Mouse (Mus musculus): ENCODE results near the gene Adam30.
A peak's percentile ranks its signal among the peaks of the same experiment; 100 is the strongest.
"Not testable (repeated sequence)": the region's sequence is repeated elsewhere in the genome, so short reads cannot be mapped to it uniquely, and the experiment has no call there.

The Adam30 gene

GRCm38 (mm10) chr3:98160330-98160729 is at the start of gene Adam30:
TSS of gene Adam30 (plus strand) at chr3:98160630.
- DNase-seq (ENCODE audit: low spot score in 2 of 2), result no peak

GRCm38 (mm10) chr3:98118252-98118651 is 42.2 kb upstream of the Adam30 start:
- DNase-seq (ENCODE audit: low spot score in 2 of 2), result no peak

DNA sequence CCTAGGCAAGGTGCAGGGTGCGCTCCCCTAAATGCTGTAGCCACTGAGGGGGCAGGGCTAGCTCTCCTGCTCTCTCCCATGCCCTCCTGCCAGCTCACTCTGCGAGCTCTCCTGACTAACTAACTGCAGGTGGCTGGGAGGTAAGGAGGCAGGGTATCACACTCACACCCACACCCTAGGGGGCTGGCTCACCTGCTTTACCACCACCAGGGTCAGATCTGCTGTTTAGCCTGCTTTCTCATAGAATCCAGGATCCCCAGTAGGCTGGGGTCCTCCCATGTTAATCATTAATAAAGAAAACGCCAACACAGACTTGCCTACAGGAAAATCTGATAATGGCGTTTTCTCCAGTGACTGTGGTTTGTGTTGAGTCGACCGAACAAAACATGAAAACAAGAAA is 41.1 kb upstream of the Adam30 start:
- no peak for DNase-seq (ENCODE audit: low spot score in 2 of 2)

- DNase-seq (ENCODE audit: low spot score in 2 of 2), result no peak
Measured at GRCm38 (mm10) chr3:98120884-98121283, 39.5 kb upstream of the Adam30 start.

DNA sequence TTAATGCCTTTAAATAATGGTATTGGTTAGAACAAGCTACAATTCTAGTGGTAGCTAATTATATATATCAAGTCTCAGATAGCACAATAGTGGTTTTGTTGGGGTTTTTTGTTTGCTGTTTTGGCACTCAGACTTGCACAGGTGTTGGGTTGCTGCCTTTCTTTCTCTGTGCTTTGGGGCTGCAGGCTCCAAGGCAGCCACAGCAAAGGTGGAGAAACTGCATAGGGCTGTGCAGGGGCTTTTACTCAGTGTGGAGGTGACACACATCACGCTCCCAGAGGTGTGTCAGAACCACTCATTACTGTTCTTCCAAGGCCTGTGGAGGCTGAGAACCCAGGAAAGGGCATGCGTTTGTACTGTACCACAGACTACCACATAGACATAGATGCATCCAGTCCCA is 32.7 kb upstream of the Adam30 start:
- no peak for DNase-seq (ENCODE audit: low spot score in 2 of 2)

DNA sequence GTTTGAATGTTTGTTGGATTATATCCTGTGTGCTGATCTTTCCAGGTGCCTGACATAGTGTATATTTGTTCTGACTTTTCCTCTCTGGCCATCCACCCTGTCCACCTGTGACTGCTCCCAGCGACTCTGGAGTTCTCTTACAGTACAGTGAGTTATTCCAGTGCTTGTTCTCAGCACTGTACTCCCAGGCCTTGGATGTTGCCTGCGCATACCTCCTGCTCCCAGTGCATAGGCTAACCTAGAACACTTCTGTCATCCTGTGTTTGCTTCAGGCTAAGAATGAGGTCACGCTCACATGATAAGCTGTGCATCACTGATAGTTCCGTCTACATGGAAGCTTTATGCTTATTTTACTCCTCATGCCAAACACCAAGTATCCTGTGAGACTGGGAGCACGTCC is 31.7 kb upstream of the Adam30 start:
- no peak for DNase-seq (ENCODE audit: low spot score in 2 of 2)

- not testable (repeated sequence) for DNase-seq (ENCODE audit: low spot score in 2 of 2)
Measured at GRCm38 (mm10) chr3:98132140-98132539, 28.3 kb upstream of the Adam30 start.

- DNase-seq (ENCODE audit: low spot score in 2 of 2), result no peak
Measured at GRCm38 (mm10) chr3:98132636-98133035, 27.8 kb upstream of the Adam30 start.

GRCm38 (mm10) chr3:98141456-98141855 is 19.0 kb upstream of the Adam30 start:
- DNase-seq (ENCODE audit: low spot score in 2 of 2), result no peak

- no peak for DNase-seq (ENCODE audit: low spot score in 2 of 2)
Measured at GRCm38 (mm10) chr3:98142862-98143261, 17.6 kb upstream of the Adam30 start.

- no peak for DNase-seq (ENCODE audit: low spot score in 2 of 2)
Measured at GRCm38 (mm10) chr3:98145204-98145603, 15.2 kb upstream of the Adam30 start.

GRCm38 (mm10) chr3:98146471-98147410 is 13.7 kb upstream of the Adam30 start:
- no peak for DNase-seq (ENCODE audit: low spot score in 2 of 2)

DNA sequence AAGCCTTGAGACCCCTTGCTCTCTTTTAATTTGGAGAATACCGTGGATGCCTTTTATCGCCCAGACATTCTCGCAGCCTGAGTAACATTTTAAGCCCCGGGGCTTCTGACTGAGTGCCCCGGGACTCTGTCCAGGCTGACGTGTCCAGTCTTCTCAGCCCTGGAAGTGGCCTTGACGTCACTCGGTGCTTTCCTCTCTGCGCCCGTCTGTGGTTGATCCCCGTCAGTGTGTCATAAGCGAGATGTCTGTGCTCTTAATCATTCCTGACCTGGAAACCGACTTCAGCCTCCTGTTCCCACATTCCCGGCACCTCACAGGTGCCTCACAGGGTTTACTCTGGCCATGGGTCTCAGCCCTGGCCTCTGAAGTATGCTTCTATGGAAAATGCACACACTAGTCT is 12.7 kb upstream of the Adam30 start:
- DNase-seq (ENCODE audit: low spot score in 2 of 2), result no peak

- DNase-seq (ENCODE audit: low spot score in 2 of 2), result no peak
Measured at GRCm38 (mm10) chr3:98149881-98150280, 10.5 kb upstream of the Adam30 start.

DNA sequence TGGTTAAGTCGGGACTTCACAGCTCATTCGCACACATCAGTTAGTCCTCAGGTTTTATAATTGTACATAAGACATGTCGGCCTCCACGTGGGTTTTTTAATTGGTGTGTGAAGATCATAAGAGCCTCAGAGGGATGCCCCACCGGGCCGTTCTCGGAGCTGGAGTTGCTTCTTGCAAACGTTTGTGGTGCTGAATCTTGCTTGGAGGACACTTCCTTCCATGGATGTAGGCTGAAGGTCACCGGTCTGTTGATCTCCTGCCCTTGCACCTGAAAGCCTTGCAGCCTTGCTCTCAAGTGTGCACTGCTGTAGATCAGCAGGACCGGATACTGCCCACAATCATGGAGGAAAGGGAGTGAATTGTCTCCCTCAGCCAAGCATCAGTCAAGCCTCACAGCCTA is 9.4 kb upstream of the Adam30 start:
- DNase-seq (ENCODE audit: low spot score in 2 of 2), result no peak

DNA sequence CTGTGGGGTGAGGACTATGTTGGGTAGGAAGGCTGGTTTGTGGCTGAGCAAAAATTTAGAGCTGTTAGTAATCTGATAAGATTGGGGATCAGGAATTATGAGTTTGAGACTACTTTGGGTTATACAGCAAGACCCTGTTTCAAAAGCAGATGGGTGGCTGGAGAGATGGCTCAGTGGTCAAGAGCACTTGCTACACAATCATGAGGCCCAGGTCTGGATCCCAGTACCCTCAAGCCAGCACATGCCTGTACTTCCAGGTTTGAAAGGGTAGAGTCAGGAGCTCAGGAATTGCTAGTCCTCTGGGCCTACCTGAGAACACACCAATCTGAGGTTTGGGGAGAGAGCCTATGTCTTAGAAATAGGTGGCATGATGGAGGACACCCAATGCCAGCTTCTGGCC is 7.0 kb upstream of the Adam30 start:
- no peak for DNase-seq (ENCODE audit: low spot score in 2 of 2)

GRCm38 (mm10) chr3:98156158-98156557 is 4.3 kb upstream of the Adam30 start:
- DNase-seq (ENCODE audit: low spot score in 2 of 2), result no peak

GRCm38 (mm10) chr3:98157073-98157472 is 3.4 kb upstream of the Adam30 start:
- DNase-seq (ENCODE audit: low spot score in 2 of 2), result no peak

- DNase-seq (ENCODE audit: low spot score in 2 of 2), result no peak
Measured at GRCm38 (mm10) chr3:98157585-98157984, 2.8 kb upstream of the Adam30 start.

DNA sequence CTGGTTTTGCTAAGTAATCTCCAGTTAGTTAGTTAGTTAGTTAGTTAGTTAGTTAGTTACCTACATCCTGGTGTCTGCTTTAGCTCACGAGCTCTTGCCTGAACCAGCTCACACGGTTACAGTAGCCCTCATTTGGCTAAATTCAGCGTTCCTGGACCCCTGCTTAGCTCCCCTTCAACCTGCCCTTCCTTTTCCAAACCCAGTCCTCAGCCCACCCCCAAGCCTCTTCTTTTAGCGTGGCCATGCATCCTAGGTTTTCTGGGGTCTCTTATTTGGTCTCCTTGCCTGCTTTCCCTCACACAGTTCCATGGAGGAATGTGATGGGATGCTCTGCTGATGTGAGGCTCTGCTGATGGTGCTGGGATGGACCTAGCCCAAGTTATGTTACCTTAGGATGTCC is 1.8 kb upstream of the Adam30 start:
- DNase-seq (ENCODE audit: low spot score in 2 of 2), result no peak

DNA sequence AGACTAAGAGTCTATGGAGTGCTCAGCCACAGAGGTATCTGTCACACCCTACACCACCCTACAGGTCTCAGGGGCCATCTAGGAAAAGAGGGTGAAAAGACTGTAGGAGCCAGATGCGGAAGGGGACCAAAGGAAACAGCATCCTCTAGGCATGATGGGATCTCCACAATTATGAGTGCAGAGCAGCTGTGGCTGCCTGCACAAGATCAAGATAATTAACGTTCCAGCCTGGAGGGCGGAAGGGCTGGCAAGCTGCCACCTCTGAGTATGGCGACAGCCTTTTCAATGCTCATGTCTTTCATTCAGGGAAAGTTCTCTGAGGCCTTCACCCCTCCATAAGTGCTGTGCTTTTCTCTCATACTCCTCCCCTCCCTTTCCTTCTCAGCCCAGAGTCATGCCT is 1.1 kb upstream of the Adam30 start:
- no peak for DNase-seq (ENCODE audit: low spot score in 2 of 2)

DNA sequence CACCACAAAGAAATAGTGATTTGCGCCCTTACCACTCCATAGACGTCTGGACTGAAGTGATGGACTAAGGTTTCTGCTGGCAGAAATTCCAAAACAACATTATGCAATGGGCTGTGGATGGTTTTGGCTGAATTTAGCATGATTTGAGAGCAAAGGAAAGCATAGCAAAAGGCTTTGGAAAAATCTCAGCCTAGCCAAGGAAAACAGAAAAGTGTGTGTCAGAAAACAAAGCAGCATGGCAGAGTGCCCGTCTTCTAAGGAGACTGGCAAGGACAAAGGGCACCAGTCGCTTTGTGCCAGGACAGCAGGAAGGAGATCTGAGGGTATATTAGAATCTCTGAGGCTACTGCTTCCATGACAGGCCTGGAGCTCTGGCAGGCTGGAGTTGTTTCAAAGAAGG is 17.9 kb downstream of the Adam30 start:
- DNase-seq (ENCODE audit: low spot score in 2 of 2), result no peak

- DNase-seq (ENCODE audit: low spot score in 2 of 2), result peak; percentile 43 to 44
Measured at GRCm38 (mm10) chr3:98180805-98181204, 20.4 kb downstream of the Adam30 start.

Measured in urinary bladder, adult 18-20 months (tissue).